Mouse (Mus musculus) left cerebral cortex, adult 9 months (tissue): ENCODE measurements around the gene Depdc1b.

ENCODE experiments used
- DNase-seq, 2 experiments: peaks; one replicate each; pipeline ENCODE4 v3.0.0; 2022; ENCODE audit warnings: low spot score in 2 of 2

Depdc1b gene

DNA sequence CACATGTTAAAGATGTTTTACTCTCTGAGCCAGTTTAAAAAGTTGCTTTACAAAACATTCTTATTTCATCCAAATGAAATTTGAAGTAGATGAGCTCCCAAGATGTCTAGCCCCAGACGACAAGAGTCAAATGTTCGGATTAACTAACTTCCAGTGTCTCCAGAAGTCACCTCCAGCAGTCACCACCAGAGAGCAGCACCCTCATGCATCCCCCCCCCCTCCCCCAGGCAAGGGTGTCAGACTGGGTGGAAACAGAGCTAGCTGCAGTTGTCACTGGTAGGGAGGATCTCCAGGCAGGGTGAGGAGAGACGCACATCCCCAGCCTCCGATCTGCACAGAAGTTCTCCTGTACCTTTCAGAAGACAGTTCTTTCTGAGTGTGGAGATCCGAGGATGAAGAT lies 37.6 kb downstream of the Depdc1b start:
- DNase-seq = no peak

DNA sequence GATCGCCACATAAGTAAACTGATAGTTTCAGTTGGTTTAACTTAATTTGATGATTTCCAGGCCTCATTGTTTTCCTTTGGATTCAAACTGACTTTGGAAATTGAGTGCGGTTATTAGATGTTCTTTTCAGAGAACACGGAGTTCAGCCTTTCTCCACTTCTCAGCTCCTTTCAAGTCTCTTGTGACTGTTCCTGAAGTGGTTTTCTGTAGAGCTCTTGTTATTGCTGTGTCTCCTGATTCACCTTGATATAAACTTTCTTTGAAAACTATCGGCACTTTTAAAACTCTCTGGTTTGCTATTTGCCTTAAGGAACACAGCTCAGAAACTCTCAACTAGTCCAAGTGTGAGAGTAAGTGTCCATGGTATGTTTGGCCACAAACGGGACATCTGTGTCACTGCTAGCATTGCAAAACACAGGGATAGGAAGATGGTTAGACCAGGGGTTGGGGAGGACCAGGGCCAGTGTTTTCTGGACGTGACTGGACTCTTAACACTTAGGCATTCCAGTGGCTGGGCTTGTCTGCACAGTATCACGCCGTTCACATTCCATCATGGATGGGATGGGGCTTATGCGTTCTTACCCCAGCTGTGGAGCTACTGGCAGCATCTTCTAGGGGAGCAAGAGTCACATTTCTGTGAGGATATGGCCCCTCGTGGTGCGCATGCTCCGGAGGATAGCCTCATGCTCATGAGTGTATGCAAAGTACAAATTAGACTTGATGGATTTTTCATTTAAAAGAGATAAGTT lies 38.8 kb downstream of the Depdc1b start:
- no peak for DNase-seq

DNA sequence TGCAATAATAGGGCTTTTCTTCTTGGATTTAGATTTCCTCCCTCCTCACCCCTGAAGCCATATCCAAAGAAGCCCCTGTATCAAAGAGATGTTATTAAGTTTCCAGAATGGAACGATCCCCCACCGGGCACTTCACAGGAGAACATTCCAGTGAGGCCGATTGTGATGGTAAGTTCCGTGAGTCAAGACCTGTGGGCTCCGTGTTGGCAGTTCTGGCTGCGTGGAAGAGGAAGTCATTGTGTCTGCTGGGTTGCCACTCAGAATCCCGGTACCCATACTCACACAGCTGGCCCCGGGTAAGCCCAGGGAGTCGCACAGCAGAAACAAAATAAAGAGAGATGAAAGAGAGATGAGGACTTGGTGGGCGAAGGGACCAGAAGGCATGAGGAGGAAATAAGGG lies 41.2 kb downstream of the Depdc1b start:
- DNase-seq = no peak

- no peak for DNase-seq
Measured at GRCm38 (mm10) chr13:108358228-108358627, 42.1 kb downstream of the Depdc1b start.

GRCm38 (mm10) chr13:108367496-108367895 lies 51.4 kb downstream of the Depdc1b start:
- no peak for DNase-seq

GRCm38 (mm10) chr13:108370241-108370941 lies 54.3 kb downstream of the Depdc1b start:
- no peak for DNase-seq

- DNase-seq = no peak
Measured at GRCm38 (mm10) chr13:108371352-108371921, 55.3 kb downstream of the Depdc1b start.

DNA sequence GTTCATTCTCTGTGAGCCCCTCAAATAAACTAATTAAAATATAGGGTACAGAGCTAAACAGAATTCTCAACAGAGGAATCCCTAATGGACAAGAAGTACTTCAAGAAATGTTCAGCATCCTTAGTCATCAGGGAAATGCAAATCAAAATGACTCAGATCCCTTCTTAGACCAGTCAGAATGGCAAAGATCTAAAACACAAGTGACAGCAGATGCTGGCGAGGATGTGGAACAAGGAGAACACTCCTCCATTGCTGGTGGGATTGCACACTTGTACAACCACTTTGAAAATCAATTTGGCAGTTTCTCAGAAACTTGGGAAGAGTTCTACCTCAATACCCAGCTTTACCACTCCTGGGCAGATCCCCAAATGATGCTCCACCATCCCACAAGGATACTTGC lies 57.1 kb downstream of the Depdc1b start:
- DNase-seq = no peak

- no peak for DNase-seq
Measured at GRCm38 (mm10) chr13:108376637-108377036, 60.5 kb downstream of the Depdc1b start.

DNA sequence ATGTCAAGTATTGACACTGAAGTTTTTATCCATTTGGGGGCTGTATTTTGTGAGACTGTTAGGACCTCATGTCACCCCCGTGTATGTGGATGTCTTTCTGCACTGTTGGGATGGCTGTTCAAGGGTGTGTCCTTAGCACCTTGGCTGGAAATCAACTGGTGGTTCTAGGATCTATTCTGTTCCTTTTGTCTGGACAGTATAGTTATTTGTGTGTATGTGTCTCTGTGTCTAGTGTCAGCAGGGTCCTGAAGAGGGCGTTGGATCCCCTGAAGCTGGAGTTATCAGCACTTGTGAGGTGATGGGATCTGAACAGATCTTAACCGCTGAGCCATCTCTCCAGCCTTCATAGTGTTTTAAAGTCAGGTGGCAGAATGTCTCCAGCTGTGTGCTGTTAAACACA lies 65.0 kb downstream of the Depdc1b start:
- DNase-seq = no peak

DNA sequence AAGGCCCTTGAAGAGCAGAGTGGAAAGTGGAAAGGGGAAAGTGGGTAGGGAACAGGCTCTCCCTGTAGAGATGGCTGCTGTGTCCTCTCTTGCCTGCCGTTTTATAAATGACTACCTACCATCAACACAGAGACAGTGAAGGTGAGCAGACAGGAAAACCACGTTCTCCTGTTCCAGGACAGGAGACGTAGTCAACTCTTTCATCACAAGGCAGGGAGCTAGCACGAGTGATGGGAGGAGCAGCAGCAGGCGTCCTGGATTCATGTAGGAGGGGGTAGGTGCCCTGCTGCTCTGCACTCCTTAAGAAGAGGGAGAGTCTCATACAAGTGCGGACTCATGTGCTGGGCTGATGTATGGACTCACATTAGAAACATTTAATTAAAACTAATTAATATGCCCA lies 66.9 kb downstream of the Depdc1b start:
- DNase-seq = no peak

GRCm38 (mm10) chr13:108386058-108386457 lies 69.9 kb downstream of the Depdc1b start:
- DNase-seq = peak in 1 of 2 experiments; percentile 4

DNA sequence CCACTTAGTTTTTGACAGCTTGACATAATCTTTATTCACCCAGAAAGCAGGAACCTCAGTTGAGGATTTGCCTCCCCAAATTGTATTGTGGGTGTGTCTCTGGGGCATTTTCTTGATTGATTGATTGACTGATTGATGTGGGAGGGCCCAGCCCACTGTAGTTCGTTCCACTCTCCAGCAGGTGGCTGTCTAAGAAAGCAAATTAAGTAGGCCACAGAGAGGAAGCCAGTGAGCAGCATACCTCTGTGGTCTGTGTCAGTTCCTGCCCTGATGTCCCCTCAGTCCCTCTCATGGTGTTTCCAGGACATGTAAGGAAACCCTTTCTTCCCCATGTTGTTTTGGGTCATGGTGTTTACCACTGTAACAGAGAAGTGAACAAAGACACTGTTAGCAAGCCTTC lies 74.4 kb downstream of the Depdc1b start:
- peak in 1 of 2 experiments; percentile 42 for DNase-seq

GRCm38 (mm10) chr13:108403197-108403596 lies 87.1 kb downstream of the Depdc1b start:
- no peak for DNase-seq

DNA sequence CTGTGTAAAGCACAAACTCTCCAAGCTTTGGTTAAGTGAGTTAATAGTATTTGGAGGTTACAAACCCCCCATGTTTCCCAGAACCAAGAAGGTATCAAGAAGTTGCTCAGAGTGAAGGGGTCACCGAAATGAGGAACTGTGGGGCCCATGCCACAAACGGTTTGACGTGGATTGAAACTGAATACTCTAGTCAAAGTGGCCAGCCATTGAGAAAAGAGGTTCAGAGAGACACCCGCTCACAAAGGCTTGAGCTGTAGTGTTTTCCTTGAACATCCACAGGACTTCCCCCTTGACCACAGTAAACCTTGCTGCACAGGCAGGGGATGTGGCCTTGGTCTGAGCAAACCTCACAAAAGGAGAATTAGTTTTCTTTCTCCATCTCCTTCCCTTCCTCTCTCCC lies 88.2 kb downstream of the Depdc1b start:
- no peak for DNase-seq

DNA sequence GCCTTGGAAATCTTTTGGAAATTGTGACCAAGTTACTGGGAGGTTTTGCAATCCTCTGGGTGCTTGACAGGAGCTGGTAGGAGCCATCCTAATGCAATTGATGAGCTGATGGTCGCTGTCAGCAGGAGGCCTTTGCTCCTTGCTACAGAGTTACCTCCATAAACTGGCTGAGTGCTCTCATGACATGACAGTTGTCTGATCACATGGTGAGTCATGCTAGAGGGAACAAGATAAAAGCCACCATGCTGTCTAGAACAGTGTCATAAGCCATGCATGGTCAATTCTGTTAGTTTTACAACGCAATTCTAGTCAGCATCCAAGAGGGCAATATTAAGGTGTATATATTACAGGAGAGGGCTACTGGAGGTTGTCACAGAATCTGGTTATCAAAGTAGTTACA lies 99.3 kb downstream of the Depdc1b start:
- no peak for DNase-seq

DNA sequence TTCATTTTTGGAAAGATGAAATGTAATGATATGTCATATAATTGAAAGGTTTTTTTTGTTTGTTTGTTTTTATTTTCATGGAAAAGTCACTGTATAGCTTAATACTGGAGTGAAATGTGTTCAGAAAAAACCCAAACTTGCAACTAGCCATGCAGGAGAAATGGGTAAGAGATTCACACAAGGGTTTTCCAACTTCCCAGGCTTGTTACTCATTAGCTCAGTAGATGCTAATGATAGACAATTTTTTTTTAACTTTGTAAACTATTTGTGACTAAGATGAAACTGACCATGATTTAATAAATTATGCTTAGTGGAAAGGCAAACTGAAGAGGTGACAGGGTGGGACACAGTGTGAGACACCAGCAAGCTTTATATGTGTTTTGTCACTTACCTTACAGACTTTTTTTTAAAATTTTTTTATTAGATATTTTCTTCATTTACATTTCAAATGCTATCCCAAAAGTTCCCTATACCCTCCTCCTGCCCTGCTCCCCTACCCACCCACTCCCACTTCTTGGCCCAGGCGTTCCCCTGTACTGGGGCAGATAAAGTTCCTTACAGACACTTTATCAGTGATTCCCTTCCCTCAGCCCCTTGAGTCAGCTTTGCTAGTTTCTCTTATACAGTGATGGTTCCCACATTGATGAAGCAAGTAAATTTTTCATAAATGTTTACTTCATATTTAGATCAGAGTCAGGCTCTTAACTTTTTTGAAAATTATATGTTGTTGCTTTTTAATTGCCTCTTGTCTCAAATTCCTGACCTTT lies 102.8 kb downstream of the Depdc1b start:
- no peak for DNase-seq

- no peak for DNase-seq
Measured at GRCm38 (mm10) chr13:108426322-108426721, 110.2 kb downstream of the Depdc1b start.

GRCm38 (mm10) chr13:108428809-108429208 lies 112.7 kb downstream of the Depdc1b start:
- no peak for DNase-seq

- DNase-seq = no peak
Measured at GRCm38 (mm10) chr13:108429623-108430022, 113.5 kb downstream of the Depdc1b start.

GRCm38 (mm10) chr13:108431776-108432175 lies 115.6 kb downstream of the Depdc1b start:
- DNase-seq = no peak

GRCm38 (mm10) chr13:108435687-108436086 lies 119.6 kb downstream of the Depdc1b start:
- no peak for DNase-seq
